Mouse (Mus musculus) C2C12 (cell line): ENCODE results near the gene Def6. TPM values are rescaled to one million over a fixed set of nuclear protein-coding genes. Genes with fewer than 3 reads are reported as not detected.

Source experiments
- H3K27me3 ChIP-seq: one replicate; pipeline ENCODE4 v1.6.1; 2011; ENCODE audit not compliant: control insufficient read depth, insufficient read depth, insufficient read length
- H3K36me3 ChIP-seq: one replicate; pipeline ENCODE4 v1.6.1; 2011; ENCODE audit not compliant: control insufficient read depth, insufficient read depth
- H3K4me3 ChIP-seq: one replicate; pipeline ENCODE4 v1.5.1; 2011; ENCODE audit warnings: mild to moderate bottlenecking, control low read depth; ENCODE audit not compliant: poor library complexity, insufficient read depth, severe bottlenecking
- H3K79me2 ChIP-seq: one replicate; pipeline ENCODE4 v1.6.1; 2011; ENCODE audit not compliant: control insufficient read depth, insufficient read depth
- H3K79me3 ChIP-seq: one replicate; pipeline ENCODE4 v1.6.1; 2011; ENCODE audit warnings: low read depth, control low read depth
- H3ac ChIP-seq: one replicate; pipeline ENCODE3; 2011; ENCODE audit warnings: low read depth; ENCODE audit not compliant: control insufficient read depth, insufficient read length
- CEBPB ChIP-seq: IDR thresholded peaks from one replicate; pipeline ENCODE4 v1.6.1; 2011; ENCODE audit warnings: low read depth, mild to moderate bottlenecking, control low read depth, moderate library complexity
- CTCF ChIP-seq: IDR thresholded peaks from one replicate; pipeline ENCODE4 v1.5.1; 2011; ENCODE audit not compliant: control insufficient read depth, insufficient read depth, insufficient read length
- FOSL1 ChIP-seq: IDR thresholded peaks from one replicate; pipeline ENCODE4 v1.8.0; 2011; ENCODE audit warnings: mild to moderate bottlenecking, low read length; ENCODE audit not compliant: poor library complexity, insufficient read depth, severe bottlenecking
- MAX ChIP-seq: IDR thresholded peaks from one replicate; pipeline ENCODE4 v1.6.1; 2011; ENCODE audit warnings: mild to moderate bottlenecking, control low read depth
- MYOD1 ChIP-seq: IDR thresholded peaks from one replicate; pipeline ENCODE4 v1.6.1; 2011; ENCODE audit warnings: low read depth; ENCODE audit not compliant: control insufficient read depth, insufficient read length
- MYOG ChIP-seq: IDR thresholded peaks from one replicate; pipeline ENCODE4 v1.6.1; 2011; ENCODE audit not compliant: control insufficient read depth, insufficient read length; ENCODE audit errors: extremely low read depth
- USF1 ChIP-seq: IDR thresholded peaks from one replicate; pipeline ENCODE4 v1.6.1; 2011; ENCODE audit warnings: low read depth, mild to moderate bottlenecking, control low read depth, moderate library complexity
- long read RNA-seq, 2 experiments: library from polyadenylated mRNA; unstranded; transcript quantifications; one replicate each; pipeline ENCODE4 v2.0.0; 2019 to 2020
- polyA plus RNA-seq: library from polyadenylated mRNA; unstranded; fragments of >200 nt; fragmentation: generic; extraction: Trizol; gene quantifications from one replicate; pipeline ENCODE4 v1.2.1, GENCODE M21; 2012; ENCODE audit warnings: missing spikeins

The Def6 gene
- polyA plus RNA-seq = 5.7 TPM
- long read RNA-seq, experiment 1, transcript Def6-201 (11 exons, 2,277 nt) = major isoform, 5 of 10 reads
- long read RNA-seq, experiment 1, partial matches to known transcripts = 5 of 10 reads
- long read RNA-seq, experiment 1, other reads (novel, unspliced or antisense) = 0 of 10 reads
- long read RNA-seq, experiment 2, transcript Def6-201 (11 exons, 2,277 nt) = major isoform, 77 of 88 reads
- long read RNA-seq, experiment 2, partial matches to known transcripts = 2 of 88 reads
- long read RNA-seq, experiment 2, other reads (novel, unspliced or antisense) = 9 of 88 reads

- peak; percentile 78 for TF ChIP-seq CTCF
- TF ChIP-seq CEBPB = no peak
- TF ChIP-seq MYOD1 = peak; percentile 38
- no peak within 1 kb of the TSS for H3K4me3 ChIP-seq
- no peaks in the 10 kb centered on the region for H3K36me3 ChIP-seq
- no peaks in the 10 kb centered on the region for H3K79me2 ChIP-seq
- no peaks in the 10 kb centered on the region for H3K79me3 ChIP-seq
- peak within 1 kb of the TSS; percentile 47 for H3ac ChIP-seq
- no peaks in the 10 kb centered on the region for H3K27me3 ChIP-seq
These were observed at the start of gene Def6 for GRCm38 (mm10) chr17:28207591-28208313. TSS of gene Def6 (plus strand) at chr17:28207778.

- no peak overlapping the region for H3ac ChIP-seq
- TF ChIP-seq CEBPB = no peak
- H3K36me3 ChIP-seq = no peaks in the 10 kb centered on the region
- no peak overlapping the region for H3K4me3 ChIP-seq
- no peaks in the 10 kb centered on the region for H3K79me3 ChIP-seq
- H3K79me2 ChIP-seq = no peaks in the 10 kb centered on the region
- peaks cover 72% of the 10 kb centered on the region for H3K27me3 ChIP-seq
These were observed 47.2 kb upstream of the Def6 start for GRCm38 (mm10) chr17:28160361-28160760.

GRCm38 (mm10) chr17:28161310-28161881, 46.2 kb upstream of the Def6 start:
- H3K4me3 ChIP-seq = no peak overlapping the region
- H3ac ChIP-seq = no peak overlapping the region
- H3K27me3 ChIP-seq = peaks cover 82% of the 10 kb centered on the region
- H3K79me2 ChIP-seq = no peaks in the 10 kb centered on the region
- H3K36me3 ChIP-seq = no peaks in the 10 kb centered on the region
- no peaks in the 10 kb centered on the region for H3K79me3 ChIP-seq
- TF ChIP-seq CEBPB (no peak), USF1 (no peak), MYOD1 (no peak), MAX (no peak), MYOG (no peak), FOSL1 (no peak), CTCF (no peak)

- no peak overlapping the region for H3K4me3 ChIP-seq
- no peaks in the 10 kb centered on the region for H3K79me3 ChIP-seq
- no peaks in the 10 kb centered on the region for H3K36me3 ChIP-seq
- H3ac ChIP-seq = no peak overlapping the region
- peak; percentile 94 for TF ChIP-seq CTCF
- TF ChIP-seq MYOG = no peak
- TF ChIP-seq FOSL1 = no peak
- H3K27me3 ChIP-seq = peaks cover 86% of the 10 kb centered on the region
- no peaks in the 10 kb centered on the region for H3K79me2 ChIP-seq
These were observed 43.9 kb upstream of the Def6 start for GRCm38 (mm10) chr17:28163666-28164065.

GRCm38 (mm10) chr17:28170460-28171305, 36.9 kb upstream of the Def6 start:
- TF ChIP-seq CTCF = no peak
- no peak for TF ChIP-seq MAX
- TF ChIP-seq MYOG = no peak
- TF ChIP-seq USF1 = no peak
- TF ChIP-seq CEBPB = peak; percentile 3
- TF ChIP-seq FOSL1 = peak; percentile 23
- peak; percentile 50 for TF ChIP-seq MYOD1
- H3K27me3 ChIP-seq = peaks cover 23% of the 10 kb centered on the region
- no peaks in the 10 kb centered on the region for H3K79me2 ChIP-seq
- no peak overlapping the region for H3K4me3 ChIP-seq
- no peak overlapping the region for H3ac ChIP-seq
- H3K36me3 ChIP-seq = no peaks in the 10 kb centered on the region
- no peaks in the 10 kb centered on the region for H3K79me3 ChIP-seq
